Mouse (Mus musculus) intestine, embryonic 16.5 days (tissue): ENCODE data around the gene Kcna10. TPM values are rescaled to one million over a fixed set of nuclear protein-coding genes. Genes with fewer than 3 reads are reported as not detected.

Experiments
- ATAC-seq: fragments of 200-750 bp; cut with Nextera tagmentation; 2 replicates; pipeline ENCODE4 v1.8.0; 2017; ENCODE audit warnings: moderate TSS enrichment, moderate library complexity
- H3K27ac ChIP-seq: fragments of 300-500 bp; sonication (generic); 2 replicates; pipeline ENCODE4 v1.5.1; 2014; ENCODE audit warnings: mild to moderate bottlenecking, low read length
- H3K27me3 ChIP-seq: fragments of 300-500 bp; sonication (generic); replicated peaks from 2 replicates; pipeline ENCODE4 v1.6.1; 2014; ENCODE audit warnings: low read length, control low read depth, mixed read lengths; ENCODE audit not compliant: control insufficient read depth, insufficient read depth
- H3K36me3 ChIP-seq: fragments of 300-500 bp; sonication (generic); 2 replicates; pipeline ENCODE4 v1.6.1; 2014; ENCODE audit warnings: low read length, control low read depth; ENCODE audit not compliant: control insufficient read depth, insufficient read depth
- H3K4me1 ChIP-seq: fragments of 300-500 bp; sonication (generic); 2 replicates; pipeline ENCODE4 v1.6.1; 2014; ENCODE audit warnings: low read length, control low read depth, mixed read lengths; ENCODE audit not compliant: control insufficient read depth, insufficient read depth
- H3K4me2 ChIP-seq: fragments of 300-500 bp; sonication (generic); 2 replicates; pipeline ENCODE4 v1.6.1; 2014; ENCODE audit warnings: low read depth, low read length, control low read depth
- H3K4me3 ChIP-seq: fragments of 300-500 bp; sonication (generic); 2 replicates; pipeline ENCODE4 v1.5.1; 2014; ENCODE audit warnings: mild to moderate bottlenecking, low read length
- H3K9ac ChIP-seq: fragments of 300-500 bp; sonication (generic); 2 replicates; pipeline ENCODE4 v1.6.1; 2014; ENCODE audit warnings: low read depth, low read length
- H3K9me3 ChIP-seq: fragments of 300-500 bp; sonication (generic); 2 replicates; pipeline ENCODE4 v1.6.1; 2016; ENCODE audit warnings: low read length, control low read depth; ENCODE audit not compliant: control insufficient read depth
- WGBS: fragments of 180-500 bp; shearing (Covaris S2); extraction: QIAGEN DNeasy Blood & Tissue Kit; methylation state at CpG from one replicate; pipeline ENCODE4 v1.1.7; 2014; 5-methylcytosine and 5-hydroxymethylcytosine counted together
- polyA plus RNA-seq: library from polyadenylated mRNA; unstranded; fragments of >200 nt; fragmentation: Nextera tagmentation; extraction: Ambion mirVana; gene quantifications from 2 replicates; pipeline ENCODE4 v1.2.1, GENCODE M21; 2015

Gene Kcna10
- polyA plus RNA-seq, 1 experiment from 2014 or later: not detected

DNA sequence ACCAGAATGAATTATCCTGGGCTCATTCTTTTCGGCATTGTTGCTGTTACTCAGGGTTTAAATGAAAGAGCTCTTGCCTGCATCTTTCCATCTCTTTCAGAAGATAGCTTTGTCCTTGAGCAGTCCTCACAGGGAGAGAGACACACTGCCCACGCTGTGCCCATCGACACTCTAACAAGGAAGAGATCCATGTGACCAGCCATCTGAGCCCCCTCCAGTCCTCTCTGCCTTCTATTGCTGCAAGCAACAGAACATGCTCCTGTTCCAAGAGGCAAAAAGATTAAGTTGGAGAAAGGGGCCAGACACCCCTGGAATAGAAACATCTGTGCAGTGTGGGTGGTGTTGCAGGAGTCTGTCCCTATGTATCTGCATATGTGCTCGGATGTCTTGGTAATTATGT is 4.2 kb downstream of the Kcna10 start:
- H3K4me1 ChIP-seq: no peaks in the 10 kb centered on the region; the same call in 1 of the 2 replicates
- H3K4me2 ChIP-seq: no peak overlapping the region
- H3K9ac ChIP-seq: no peak overlapping the region
- no peak overlapping the region for H3K27ac ChIP-seq
- no peaks in the 10 kb centered on the region for H3K36me3 ChIP-seq
- H3K9me3 ChIP-seq: no peaks in the 10 kb centered on the region
- no peaks in the 10 kb centered on the region for H3K27me3 ChIP-seq
- ATAC-seq: no peak
- 82% methylated on average over 4 of the region's 4 CpGs for WGBS
- H3K4me3 ChIP-seq: no peak overlapping the region

DNA sequence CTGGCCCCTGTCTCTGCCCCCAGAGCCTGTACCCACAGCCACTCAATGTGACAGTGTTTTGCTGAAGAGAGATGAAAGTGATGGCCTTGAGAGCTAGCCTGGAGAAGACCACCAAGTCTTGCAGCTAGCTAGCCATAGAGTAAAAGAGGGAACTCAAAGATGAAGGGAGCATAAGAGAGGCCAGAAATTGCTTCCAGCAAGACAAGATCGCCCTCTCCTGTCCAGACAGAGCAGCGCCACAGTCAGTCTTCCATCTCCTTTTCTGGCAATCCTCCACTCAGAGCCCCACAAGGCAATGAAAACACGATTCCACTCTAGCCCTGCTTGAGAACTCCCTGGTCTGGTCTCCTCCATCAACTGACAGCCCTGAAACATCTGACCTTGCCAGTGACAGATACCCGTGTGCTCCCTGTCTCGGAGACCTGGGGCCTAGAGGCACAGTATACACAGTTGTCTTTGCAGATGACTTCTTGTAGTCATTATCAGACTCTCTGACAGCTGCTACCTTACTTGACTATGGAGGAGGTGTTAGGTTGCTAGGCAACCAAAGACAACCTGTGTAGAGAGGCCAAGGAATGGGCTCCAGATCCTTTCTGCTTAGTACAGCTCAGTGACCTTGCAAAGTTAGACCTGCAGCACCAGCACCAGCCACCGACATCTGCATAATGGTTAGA is 5.5 kb downstream of the Kcna10 start:
- Histone ChIP-seq H3K4me1 (no peaks in the 10 kb centered on the region), H3K4me3 (no peak overlapping the region), H3K9ac (no peak overlapping the region), H3K27ac (no peak overlapping the region), H3K4me2 (no peak overlapping the region), H3K36me3 (no peaks in the 10 kb centered on the region), H3K9me3 (no peaks in the 10 kb centered on the region), H3K27me3 (no peaks in the 10 kb centered on the region)
- 38% methylated on average over 6 of the region's 6 CpGs for WGBS
- ATAC-seq: no peak

DNA sequence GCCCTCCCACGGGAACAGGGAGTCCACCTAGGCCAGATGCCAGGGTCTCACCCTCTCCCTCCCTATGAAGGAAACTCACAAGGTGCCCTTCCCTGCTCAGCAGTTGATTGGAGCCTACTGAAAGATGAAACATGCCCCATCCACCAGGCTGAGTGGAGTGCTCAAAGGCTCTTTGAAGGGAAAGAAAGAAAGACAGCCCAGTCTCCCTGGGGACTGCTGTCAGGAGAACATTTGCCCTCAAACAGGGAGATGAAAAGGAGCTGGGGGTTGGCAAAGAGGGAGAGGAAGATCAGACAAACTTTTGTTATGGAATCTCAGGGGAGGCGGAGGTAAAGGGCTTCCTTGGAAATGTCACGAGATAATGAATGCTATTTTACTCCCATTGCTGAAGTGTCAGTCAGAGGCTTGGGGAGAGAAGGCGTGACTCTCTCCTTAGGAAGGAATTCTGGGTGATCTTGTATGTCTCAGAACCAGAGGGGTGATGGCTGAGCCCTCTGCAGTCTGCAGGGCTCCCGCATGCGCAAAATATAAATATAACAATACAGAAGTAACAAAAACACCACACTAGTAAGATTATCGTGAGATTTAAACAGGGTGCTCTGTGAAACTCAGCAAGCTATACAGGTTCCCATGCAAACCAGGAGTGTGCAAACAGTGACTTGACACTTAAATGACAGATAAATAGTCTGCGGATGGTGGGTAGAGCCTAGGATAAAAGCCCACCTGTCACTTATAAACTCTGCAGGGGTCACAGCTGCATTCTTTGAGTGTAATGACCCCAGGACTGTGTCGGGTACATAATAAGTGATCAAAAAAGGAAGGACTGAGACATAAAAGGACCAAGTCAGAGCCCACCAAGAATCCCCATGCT is 18.7 kb downstream of the Kcna10 start:
- Histone ChIP-seq H3K9ac (no peak overlapping the region), H3K4me2 (no peak overlapping the region), H3K27me3 (no peaks in the 10 kb centered on the region), H3K36me3 (no peaks in the 10 kb centered on the region), H3K9me3 (no peaks in the 10 kb centered on the region), H3K27ac (no peak overlapping the region), H3K4me1 (no peaks in the 10 kb centered on the region), H3K4me3 (no peak overlapping the region)
- ATAC-seq: no peak
- 34% methylated on average over 9 of the region's 9 CpGs for WGBS

DNA sequence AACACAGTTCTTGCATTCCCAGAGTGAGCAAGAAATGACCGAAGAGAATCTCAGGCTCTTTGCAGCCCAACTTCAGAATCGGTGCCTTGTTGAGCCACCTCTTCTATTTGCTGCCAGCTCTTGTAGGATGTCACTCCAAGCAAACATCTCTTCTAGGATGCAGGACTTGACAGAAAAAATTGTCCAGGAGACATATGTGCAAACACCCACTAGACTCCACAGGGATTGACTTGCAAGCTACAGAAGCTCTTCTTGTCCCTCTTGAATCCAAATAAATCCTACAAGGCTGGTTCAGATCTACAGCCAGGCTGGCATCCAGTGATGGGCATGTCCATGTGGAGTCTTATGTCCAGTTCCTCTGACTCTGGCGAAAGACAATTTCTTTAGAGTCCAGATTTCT is 21.6 kb downstream of the Kcna10 start:
- no peak overlapping the region for H3K9ac ChIP-seq
- H3K4me3 ChIP-seq: no peak overlapping the region
- 88% methylated on average over 3 of the region's 3 CpGs for WGBS
- H3K4me1 ChIP-seq: no peaks in the 10 kb centered on the region
- H3K36me3 ChIP-seq: no peaks in the 10 kb centered on the region
- no peak for ATAC-seq
- no peaks in the 10 kb centered on the region for H3K9me3 ChIP-seq
- no peak overlapping the region for H3K4me2 ChIP-seq
- H3K27ac ChIP-seq: no peak overlapping the region
- no peaks in the 10 kb centered on the region for H3K27me3 ChIP-seq

DNA sequence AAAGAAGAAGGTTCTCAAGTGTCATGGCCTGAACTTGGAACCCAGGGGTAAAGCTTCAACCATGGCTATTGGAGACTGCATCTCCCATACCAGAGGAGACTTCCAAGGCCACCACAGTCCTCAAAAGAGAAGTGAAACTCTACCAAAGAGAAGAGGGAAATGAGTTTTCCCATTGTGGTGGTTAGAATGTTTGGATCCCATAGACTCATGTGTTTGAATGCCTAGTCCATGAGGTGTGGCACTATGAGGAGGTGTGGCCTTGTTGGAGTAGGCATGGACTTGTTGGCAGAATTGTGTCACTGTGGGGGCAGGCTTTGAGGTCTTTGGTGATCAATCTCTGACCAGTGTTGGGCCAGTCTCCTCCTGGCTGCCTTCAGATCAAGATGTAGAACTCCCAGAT is 22.3 kb downstream of the Kcna10 start:
- H3K27ac ChIP-seq: no peak overlapping the region
- H3K9ac ChIP-seq: no peak overlapping the region
- no peaks in the 10 kb centered on the region for H3K9me3 ChIP-seq
- H3K4me1 ChIP-seq: no peaks in the 10 kb centered on the region
- no peak overlapping the region for H3K4me2 ChIP-seq
- no peak for ATAC-seq
- H3K4me3 ChIP-seq: no peak overlapping the region
- H3K36me3 ChIP-seq: no peaks in the 10 kb centered on the region
- H3K27me3 ChIP-seq: no peaks in the 10 kb centered on the region

DNA sequence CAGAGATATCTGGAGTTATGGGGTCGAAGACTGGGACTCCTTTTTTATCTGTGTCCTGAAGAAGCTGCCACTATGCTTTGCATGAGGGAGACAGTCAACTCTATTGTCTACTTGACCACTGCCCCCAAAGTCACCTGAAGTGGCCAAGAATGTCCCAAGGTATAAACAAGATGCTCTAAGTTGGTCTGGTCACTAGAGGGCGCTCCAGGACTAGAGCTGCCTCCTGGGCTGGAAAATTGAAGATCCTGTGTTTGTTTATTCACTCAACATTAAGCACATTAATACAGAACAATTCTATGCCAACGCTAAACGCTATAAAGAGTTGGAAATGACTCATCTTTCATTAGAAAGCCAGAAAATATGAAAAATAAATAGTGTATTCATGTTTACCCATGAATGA is 23.1 kb downstream of the Kcna10 start:
- H3K36me3 ChIP-seq: no peaks in the 10 kb centered on the region
- no peaks in the 10 kb centered on the region for H3K4me1 ChIP-seq
- H3K9me3 ChIP-seq: no peaks in the 10 kb centered on the region
- ATAC-seq: peak; percentile 41; the same call in 1 of the 2 replicates
- WGBS: 4% methylated on average over 4 of the region's 4 CpGs
- no peak overlapping the region for H3K9ac ChIP-seq
- no peak overlapping the region for H3K27ac ChIP-seq
- H3K27me3 ChIP-seq: no peaks in the 10 kb centered on the region
- no peak overlapping the region for H3K4me2 ChIP-seq
- no peak overlapping the region for H3K4me3 ChIP-seq

DNA sequence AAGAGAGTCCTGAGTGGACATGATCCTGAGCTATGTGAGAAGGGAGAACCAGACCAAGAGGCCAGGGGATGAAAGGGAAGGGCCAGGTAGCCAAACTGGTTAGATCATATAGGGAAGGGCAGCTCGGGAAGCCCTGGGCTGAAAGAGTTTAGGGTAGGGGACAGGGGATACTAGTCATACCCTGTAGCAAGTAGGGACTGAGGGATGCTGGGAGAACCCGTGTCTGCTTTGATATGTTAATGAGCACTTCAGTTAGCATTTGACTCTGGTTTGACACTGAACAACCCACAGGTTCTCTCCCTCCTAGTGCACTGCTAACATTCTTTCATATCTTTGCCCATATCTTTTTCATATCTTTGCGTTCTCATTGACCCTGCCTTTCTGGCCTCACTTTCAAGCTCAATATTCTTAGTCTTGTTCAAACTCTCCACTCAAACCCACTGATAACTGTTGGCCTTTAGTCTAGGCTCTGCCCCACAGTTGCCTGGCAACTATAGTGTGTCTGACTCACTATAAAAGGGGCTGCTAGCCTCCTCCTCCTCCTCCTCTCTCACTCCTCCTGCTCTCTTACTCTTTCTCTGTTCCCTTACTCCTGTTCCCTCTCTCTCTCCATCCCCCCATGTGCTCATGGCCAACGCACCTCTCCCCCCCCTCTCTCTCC is 23.8 kb downstream of the Kcna10 start:
- H3K4me3 ChIP-seq: no peak overlapping the region
- no peak overlapping the region for H3K9ac ChIP-seq
- H3K36me3 ChIP-seq: no peaks in the 10 kb centered on the region
- H3K9me3 ChIP-seq: no peaks in the 10 kb centered on the region
- no peak overlapping the region for H3K27ac ChIP-seq
- no peaks in the 10 kb centered on the region for H3K27me3 ChIP-seq
- H3K4me2 ChIP-seq: no peak overlapping the region
- 34% methylated on average over 4 of the region's 4 CpGs for WGBS
- no peaks in the 10 kb centered on the region for H3K4me1 ChIP-seq
- peak; percentile 69 for ATAC-seq

DNA sequence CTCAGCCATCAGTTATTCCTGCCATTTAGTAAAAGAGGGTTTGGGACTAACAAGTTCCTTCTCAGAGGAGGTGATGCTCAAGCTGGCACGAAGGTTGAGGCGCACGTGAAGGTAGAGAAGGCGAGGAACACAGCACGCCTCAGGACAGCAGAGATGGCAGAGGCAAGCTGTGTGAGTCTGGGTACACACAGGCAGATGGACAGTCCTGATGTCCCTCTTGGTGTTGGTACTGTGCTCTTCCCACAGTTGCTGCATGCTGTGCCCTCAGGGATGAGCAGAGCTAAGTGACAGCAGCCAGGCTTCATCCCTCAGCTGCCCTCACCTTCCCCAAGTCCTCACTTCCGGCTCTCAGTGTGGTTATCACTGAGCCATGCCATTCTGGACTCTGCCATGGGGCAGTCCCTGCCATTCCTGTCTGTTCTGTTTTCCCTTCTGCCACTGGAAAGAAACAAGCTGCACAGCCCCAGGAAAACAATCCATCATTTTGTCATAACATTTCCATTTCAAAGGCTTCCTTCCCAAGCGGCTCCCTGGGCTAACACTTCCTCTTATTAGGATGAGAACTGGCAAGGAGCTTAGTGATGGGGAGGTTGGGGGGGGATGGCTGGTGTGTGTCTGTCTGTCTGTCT is 24.9 kb downstream of the Kcna10 start:
- Histone ChIP-seq H3K4me1 (no peaks in the 10 kb centered on the region), H3K9ac (no peak overlapping the region), H3K9me3 (no peaks in the 10 kb centered on the region), H3K4me2 (no peak overlapping the region), H3K36me3 (no peaks in the 10 kb centered on the region), H3K27me3 (no peaks in the 10 kb centered on the region), H3K27ac (no peak overlapping the region), H3K4me3 (no peak overlapping the region)
- ATAC-seq: no peak
- WGBS: 70% methylated on average over 7 of the region's 7 CpGs

DNA sequence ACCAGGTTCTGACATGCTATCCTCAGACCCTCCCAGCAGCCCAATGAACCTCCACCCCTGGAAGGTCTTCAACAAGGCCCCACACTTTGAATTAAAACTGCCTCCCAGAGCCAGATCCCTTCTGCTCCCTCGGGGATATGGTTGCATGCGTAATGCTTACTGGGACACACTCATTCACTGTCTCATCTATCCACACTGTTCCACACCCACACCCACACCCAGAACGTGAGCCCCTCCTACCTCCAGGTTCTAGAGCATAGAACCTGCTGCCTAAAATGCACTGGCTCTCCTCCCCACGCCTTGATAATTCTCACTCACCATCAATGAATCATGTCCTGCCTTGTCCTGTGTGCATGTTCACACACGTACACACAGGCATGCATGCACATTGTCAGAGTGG is 31.8 kb downstream of the Kcna10 start:
- ATAC-seq: no peak
- Histone ChIP-seq H3K27ac (no peak overlapping the region), H3K9me3 (no peaks in the 10 kb centered on the region), H3K4me2 (no peak overlapping the region), H3K9ac (no peak overlapping the region), H3K36me3 (no peaks in the 10 kb centered on the region), H3K4me1 (peaks cover 4% of the 10 kb centered on the region; the same call in 1 of the 2 replicates), H3K27me3 (no peaks in the 10 kb centered on the region), H3K4me3 (no peak overlapping the region)
- WGBS: 81% methylated on average over 5 of the region's 5 CpGs
